Mouse (Mus musculus): ENCODE results near the gene B230217C12Rik. TPM values are rescaled to one million over a fixed set of nuclear protein-coding genes. Genes with fewer than 3 reads are reported as not detected.

B230217C12Rik gene
- polyA plus RNA-seq, 1 experiment from 2014 or later: 6.8 TPM

DNA sequence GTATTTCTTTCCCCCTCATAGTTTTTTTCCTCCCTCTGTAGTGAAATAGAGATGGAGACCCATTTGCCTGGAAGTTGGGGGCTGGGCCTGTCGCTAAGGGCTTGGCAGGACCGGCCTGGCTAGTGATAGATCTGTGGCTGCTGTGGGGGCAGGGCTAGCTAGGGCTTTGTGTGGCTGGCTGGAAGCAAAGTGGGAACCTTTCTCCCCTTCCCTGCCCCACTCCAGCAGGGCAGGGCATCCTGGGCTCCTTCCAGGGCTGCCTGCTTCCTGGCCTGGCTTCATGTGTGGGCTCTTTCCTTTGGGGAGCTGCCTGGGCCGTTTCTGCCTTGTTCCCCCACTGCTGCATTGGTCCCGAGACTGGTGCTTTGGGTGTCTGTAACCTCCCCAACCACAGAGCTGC is 22.0 kb upstream of the B230217C12Rik start:
- DNase-seq (peak; percentile 82), ATAC-seq (ENCODE audit: insufficient read depth) (peak; percentile 76)
- Histone ChIP-seq H3K9ac (no peak overlapping the region), H3K27me3 (ENCODE audit: insufficient read depth, low read length) (no peaks in the 10 kb centered on the region), H3K36me3 (ENCODE audit: insufficient read depth) (peaks cover 76% of the 10 kb centered on the region), H3K4me2 (peak overlapping the region; percentile 27; the same call in 1 of the 2 replicates), H3K4me3 (ENCODE audit: low read depth, low read length) (no peak overlapping the region), H3K4me1 (ENCODE audit: insufficient read depth) (peaks cover 32% of the 10 kb centered on the region), H3K27ac (ENCODE audit: low read depth) (peak overlapping the region; percentile 68), H3K9me3 (ENCODE audit: low read depth, low read length) (no peaks in the 10 kb centered on the region)
- WGBS: 12% methylated on average over 4 of the region's 4 CpGs
- TF ChIP-seq CTCF (IDR thresholded peaks at IDR 0.05; ENCODE audit: low read depth): no peak

DNA sequence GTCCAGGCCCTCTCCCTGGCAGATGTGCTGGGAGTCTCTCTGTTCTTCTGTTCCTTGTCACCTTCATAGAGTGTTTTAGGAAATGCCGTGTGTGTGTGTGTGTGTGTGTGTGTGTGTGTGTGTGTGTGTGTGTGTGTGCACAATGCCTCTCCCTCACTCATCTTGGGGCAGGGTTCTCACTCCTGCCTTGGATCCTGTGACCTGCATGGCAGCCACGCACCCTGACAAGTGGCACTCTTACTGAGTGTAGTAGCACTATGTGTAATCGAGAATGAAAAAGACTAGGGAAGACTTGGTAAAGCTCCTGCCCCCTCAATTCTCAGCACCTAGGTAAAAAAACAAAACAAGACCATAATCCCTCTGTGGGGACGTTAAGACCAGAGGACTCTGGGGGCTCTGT is 21.5 kb upstream of the B230217C12Rik start:
- H3K36me3 ChIP-seq (ENCODE audit: insufficient read depth): peaks cover 75% of the 10 kb centered on the region
- H3K4me2 ChIP-seq: no peak overlapping the region; the same call in 1 of the 2 replicates
- H3K27ac ChIP-seq (ENCODE audit: low read depth): peak overlapping the region; percentile 68
- no peaks in the 10 kb centered on the region for H3K9me3 ChIP-seq (ENCODE audit: low read depth, low read length)
- WGBS: 46% methylated on average over 4 of the region's 4 CpGs
- no peak overlapping the region for H3K4me3 ChIP-seq (ENCODE audit: low read depth, low read length)
- H3K27me3 ChIP-seq (ENCODE audit: insufficient read depth, low read length): no peaks in the 10 kb centered on the region
- H3K4me1 ChIP-seq (ENCODE audit: insufficient read depth): peaks cover 31% of the 10 kb centered on the region
- DNase-seq (no peak), ATAC-seq (ENCODE audit: insufficient read depth) (no peak)
- no peak for TF ChIP-seq CTCF (IDR thresholded peaks at IDR 0.05; ENCODE audit: low read depth)
- no peak overlapping the region for H3K9ac ChIP-seq

GRCm38 (mm10) chr11:97819923-97820322 is 20.7 kb upstream of the B230217C12Rik start:
- Histone ChIP-seq H3K27me3 (ENCODE audit: insufficient read depth, low read length) (no peaks in the 10 kb centered on the region), H3K9me3 (ENCODE audit: low read depth, low read length) (no peaks in the 10 kb centered on the region), H3K27ac (ENCODE audit: low read depth) (no peak overlapping the region), H3K4me3 (ENCODE audit: low read depth, low read length) (no peak overlapping the region), H3K36me3 (ENCODE audit: insufficient read depth) (peaks cover 77% of the 10 kb centered on the region), H3K9ac (no peak overlapping the region), H3K4me2 (no peak overlapping the region), H3K4me1 (ENCODE audit: insufficient read depth) (peaks cover 31% of the 10 kb centered on the region)
- DNase-seq (no peak), ATAC-seq (ENCODE audit: insufficient read depth) (no peak)
- 76% methylated on average over 5 of the region's 5 CpGs for WGBS
- no peak for TF ChIP-seq CTCF (IDR thresholded peaks at IDR 0.05; ENCODE audit: low read depth)

- no peak overlapping the region for H3K27ac ChIP-seq (ENCODE audit: low read depth)
- no peak overlapping the region for H3K4me2 ChIP-seq
- peaks cover 77% of the 10 kb centered on the region for H3K36me3 ChIP-seq (ENCODE audit: insufficient read depth)
- H3K4me3 ChIP-seq (ENCODE audit: low read depth, low read length): no peak overlapping the region
- no peak for TF ChIP-seq CTCF (IDR thresholded peaks at IDR 0.05; ENCODE audit: low read depth)
- H3K9me3 ChIP-seq (ENCODE audit: low read depth, low read length): no peaks in the 10 kb centered on the region
- WGBS: 46% methylated on average over 4 of the region's 4 CpGs
- peaks cover 29% of the 10 kb centered on the region for H3K4me1 ChIP-seq (ENCODE audit: insufficient read depth)
- H3K9ac ChIP-seq: no peak overlapping the region
- DNase-seq: no peak
- H3K27me3 ChIP-seq (ENCODE audit: insufficient read depth, low read length): no peaks in the 10 kb centered on the region
- no peak for ATAC-seq (ENCODE audit: insufficient read depth)
These were observed 19.7 kb upstream of the B230217C12Rik start for GRCm38 (mm10) chr11:97820840-97821239.

DNA sequence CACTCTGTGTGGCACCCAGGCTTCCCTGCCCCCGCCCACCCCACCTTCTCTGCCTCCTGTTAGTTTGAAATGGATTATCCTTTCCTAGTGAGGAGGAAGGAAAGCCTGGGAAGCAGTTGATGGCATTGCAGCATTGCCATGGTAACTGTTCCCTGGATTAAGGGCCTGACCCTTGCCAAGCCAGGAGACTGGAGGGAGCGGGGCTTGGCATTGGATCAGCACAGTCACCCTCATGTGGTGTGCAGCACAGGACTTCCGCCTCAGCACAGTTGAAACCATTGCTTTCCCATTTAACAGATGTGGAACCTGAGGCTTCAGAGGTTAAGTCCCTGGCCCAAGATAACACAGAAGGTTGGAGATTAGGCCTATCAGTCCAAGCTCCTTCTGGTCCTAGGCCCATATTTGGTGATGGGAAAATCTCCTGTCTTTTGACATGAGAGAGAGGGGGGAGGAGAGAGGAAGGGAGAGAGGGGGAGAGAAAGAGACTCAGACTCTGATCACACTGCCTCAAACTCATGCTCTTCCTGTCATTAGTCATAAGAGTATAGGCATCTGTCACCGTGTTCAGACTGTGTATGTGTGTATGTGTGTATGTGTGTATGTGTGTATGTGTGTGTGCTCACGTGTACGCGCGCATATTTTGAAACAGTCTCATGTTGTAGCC is 19.0 kb upstream of the B230217C12Rik start:
- peaks cover 23% of the 10 kb centered on the region for H3K4me1 ChIP-seq (ENCODE audit: insufficient read depth)
- ATAC-seq (ENCODE audit: insufficient read depth) (no peak), DNase-seq (no peak)
- no peaks in the 10 kb centered on the region for H3K27me3 ChIP-seq (ENCODE audit: insufficient read depth, low read length)
- 93% methylated on average over 8 of the region's 8 CpGs for WGBS
- no peak for TF ChIP-seq CTCF (IDR thresholded peaks at IDR 0.05; ENCODE audit: low read depth)
- no peaks in the 10 kb centered on the region for H3K9me3 ChIP-seq (ENCODE audit: low read depth, low read length)
- no peak overlapping the region for H3K27ac ChIP-seq (ENCODE audit: low read depth)
- H3K4me2 ChIP-seq: no peak overlapping the region
- no peak overlapping the region for H3K9ac ChIP-seq
- H3K4me3 ChIP-seq (ENCODE audit: low read depth, low read length): no peak overlapping the region
- H3K36me3 ChIP-seq (ENCODE audit: insufficient read depth): peaks cover 77% of the 10 kb centered on the region

DNA sequence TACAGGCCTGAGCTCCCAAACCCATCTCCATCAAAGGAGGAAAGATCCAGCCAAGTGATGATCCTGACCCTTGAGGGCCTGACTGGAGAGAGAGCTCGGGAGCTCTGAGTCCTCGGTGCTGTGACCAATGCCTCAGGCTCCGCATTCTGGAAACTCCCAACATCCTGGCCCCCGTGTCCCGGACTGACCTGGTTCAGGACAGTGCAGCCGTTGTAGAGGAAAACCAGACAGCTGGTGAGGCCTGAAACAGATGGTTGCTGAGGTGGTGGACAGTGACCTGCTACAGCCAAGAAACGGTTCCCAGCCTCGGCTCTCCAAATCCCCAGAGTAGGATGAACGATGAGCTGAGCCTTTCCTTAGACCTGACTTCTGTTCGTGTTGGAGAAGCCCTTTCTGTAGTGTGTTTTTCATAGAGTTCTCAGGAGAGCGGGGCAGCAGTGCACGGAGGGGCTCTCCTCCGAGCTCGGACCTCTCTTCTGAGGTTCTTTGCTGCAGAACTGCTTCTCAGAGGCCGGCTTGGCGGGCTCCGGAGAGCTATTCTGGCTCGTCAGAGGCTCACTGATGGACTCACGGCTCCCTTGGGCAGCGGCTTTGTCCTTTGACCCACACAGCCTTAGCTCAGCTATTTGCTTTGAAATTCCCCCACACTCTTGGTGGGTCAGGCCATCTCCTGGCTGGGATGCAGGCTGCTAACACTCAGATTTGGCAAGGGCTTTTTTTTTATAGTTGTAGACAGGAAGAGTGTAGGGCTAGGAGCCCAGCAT is 17.6 kb upstream of the B230217C12Rik start:
- Histone ChIP-seq H3K4me1 (ENCODE audit: insufficient read depth) (peaks cover 14% of the 10 kb centered on the region), H3K27ac (ENCODE audit: low read depth) (no peak overlapping the region), H3K4me3 (ENCODE audit: low read depth, low read length) (no peak overlapping the region), H3K9ac (no peak overlapping the region), H3K36me3 (ENCODE audit: insufficient read depth) (peaks cover 77% of the 10 kb centered on the region), H3K27me3 (ENCODE audit: insufficient read depth, low read length) (no peaks in the 10 kb centered on the region), H3K4me2 (no peak overlapping the region), H3K9me3 (ENCODE audit: low read depth, low read length) (no peaks in the 10 kb centered on the region)
- DNase-seq: no peak
- no peak for ATAC-seq (ENCODE audit: insufficient read depth)
- TF ChIP-seq CTCF (IDR thresholded peaks at IDR 0.05; ENCODE audit: low read depth): no peak
- 70% methylated on average over 20 of the region's 20 CpGs for WGBS

DNA sequence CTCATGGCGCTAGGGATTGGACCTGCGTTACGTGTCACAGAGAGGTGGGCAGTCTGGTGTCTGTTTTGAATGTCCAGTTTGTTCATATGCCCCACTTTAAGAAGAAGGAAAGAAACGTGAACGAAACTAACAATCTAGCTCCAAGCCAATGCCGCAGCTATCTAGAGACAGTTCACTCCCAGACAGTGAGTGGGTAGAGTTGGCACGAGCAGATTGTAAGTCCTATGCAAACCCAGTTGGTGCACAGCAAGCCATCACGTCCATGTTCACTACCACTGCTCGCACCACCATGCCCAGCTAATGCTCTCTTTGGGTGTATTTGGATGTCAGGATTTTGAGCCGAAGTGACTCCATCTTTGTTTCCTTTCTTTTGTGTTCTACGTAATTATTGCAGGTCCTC is 16.4 kb upstream of the B230217C12Rik start:
- no peak for TF ChIP-seq CTCF (IDR thresholded peaks at IDR 0.05; ENCODE audit: low read depth)
- 92% methylated on average over 11 of the region's 11 CpGs for whole genome bisulfite sequencing

More for the DNA sequence above, 16.4 kb upstream of the B230217C12Rik start:
- H3K36me3 ChIP-seq (ENCODE audit: insufficient read depth): peaks cover 83% of the 10 kb centered on the region
- no peak overlapping the region for H3K4me2 ChIP-seq
- ATAC-seq (ENCODE audit: insufficient read depth): no peak
- H3K27ac ChIP-seq (ENCODE audit: low read depth): no peak overlapping the region
- no peaks in the 10 kb centered on the region for H3K27me3 ChIP-seq (ENCODE audit: insufficient read depth, low read length)
- no peak overlapping the region for H3K4me3 ChIP-seq (ENCODE audit: low read depth, low read length)
- no peaks in the 10 kb centered on the region for H3K9me3 ChIP-seq (ENCODE audit: low read depth, low read length)
- DNase-seq: no peak
- no peak overlapping the region for H3K9ac ChIP-seq
- peaks cover 4% of the 10 kb centered on the region; the same call in 1 of the 2 replicates for H3K4me1 ChIP-seq (ENCODE audit: insufficient read depth)

Measured in lung, embryonic 14.5 days (tissue).